Comparison of ENCODE assay signal across 8 mouse cellular contexts in the genomic region with DNA sequence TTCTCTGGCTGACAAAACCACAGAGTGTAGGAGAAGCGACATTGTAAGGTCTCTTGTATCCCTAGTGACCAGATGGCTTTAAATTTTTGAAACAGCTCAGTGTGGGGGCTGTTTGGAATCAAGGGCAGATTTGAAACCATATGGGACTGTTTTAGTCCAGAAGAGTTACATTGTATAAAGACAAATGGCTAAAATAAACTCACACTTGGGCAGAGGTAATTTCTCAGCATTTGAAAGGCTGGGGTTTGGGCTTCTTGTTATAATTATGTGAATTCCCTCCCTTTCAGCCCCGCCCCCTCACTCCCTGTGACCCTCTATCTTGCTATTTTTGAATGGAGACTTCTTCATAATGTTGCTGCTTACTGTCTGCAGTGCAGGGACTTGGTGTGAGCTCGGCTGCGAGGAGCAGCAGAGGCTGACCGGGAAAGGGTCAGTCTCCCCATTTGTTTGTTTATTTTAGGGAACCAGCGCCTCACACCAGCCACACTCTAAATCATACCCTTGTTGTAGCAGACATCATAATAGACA.
DNase-seq lines count a peak whose midpoint lies in the region; TF ChIP-seq lines count a peak whose summit lies in the region.

No protein-coding gene starts in this region.

- H3K4me3 ChIP-seq in myocyte, result no peak overlapping the region

- no peak for TF ChIP-seq POLR2A in myocyte (IDR thresholded peaks at IDR 0.05; ENCODE audit: insufficient read length, low read depth)

- DNase-seq in left cerebral cortex, adult 18-20 months (ENCODE audit: low spot score in 2 of 2), result peak; percentile 2 to 17
- DNase-seq in left cerebral cortex, adult 11 months (ENCODE audit: low spot score), result no peak
- DNase-seq in embryo, embryonic 11.5 days (ENCODE audit: low read depth, low spot score), result peak; percentile 24
- peak; percentile 30 for DNase-seq in hindlimb bud, embryonic 11.5 days (ENCODE audit: extremely low spot score, low read depth, low spot score)
- no peak for DNase-seq in spleen, postnatal 14 days (ENCODE audit: low spot score in 2 of 2)
- DNase-seq in thymus, postnatal 25 days, result no peak
- DNase-seq in adrenal gland, postnatal 36 days, result no peak

- H3ac ChIP-seq in myocyte (ENCODE audit: control insufficient read depth, insufficient read length), result no peak overlapping the region

- H3K79me2 ChIP-seq in myocyte (ENCODE audit: control insufficient read depth, insufficient read depth), result no peaks in the 10 kb centered on the region

- peak overlapping the region; percentile 42 for H3K4me2 ChIP-seq in myocyte (ENCODE audit: low read depth)

- no peaks in the 10 kb centered on the region for H3K36me3 ChIP-seq in myocyte (ENCODE audit: control insufficient read depth, insufficient read depth)

- H3K27me3 ChIP-seq in myocyte (ENCODE audit: control insufficient read depth, insufficient read depth, insufficient read length), result no peaks in the 10 kb centered on the region

TF ChIP-seq in myocyte, 11 proteins besides CTCF, POLR2A, EP300 and RAD21:
- TF ChIP-seq MYOD1 (IDR thresholded peaks at IDR 0.05; ENCODE audit: control insufficient read depth in 1 of 3, insufficient read length in 2 of 3, low read depth in 2 of 3) (no peak), MAX (IDR thresholded peaks at IDR 0.05; ENCODE audit: low read depth) (no peak), CEBPB (IDR thresholded peaks at IDR 0.05; ENCODE audit: insufficient read depth, poor library complexity, severe bottlenecking) (no peak), SRF (IDR thresholded peaks at IDR 0.05; ENCODE audit: control insufficient read depth, insufficient read length, low read depth) (no peak), E2F4 (IDR thresholded peaks at IDR 0.05; ENCODE audit: insufficient read depth) (no peak), TCF3 (IDR thresholded peaks at IDR 0.05; ENCODE audit: insufficient read length, low read depth) (no peak), REST (IDR thresholded peaks at IDR 0.05; ENCODE audit: insufficient read depth, insufficient read length) (no peak), MYOG (IDR thresholded peaks at IDR 0.05; ENCODE audit: control insufficient read depth in 1 of 3, insufficient read depth in 1 of 3, insufficient read length in 2 of 3, low read depth in 2 of 3) (no peak), POLR2AphosphoS2 (IDR thresholded peaks at IDR 0.05; ENCODE audit: insufficient read length, low read depth) (no peak), USF1 (IDR thresholded peaks at IDR 0.05; ENCODE audit: low read depth) (no peak), TCF12 (IDR thresholded peaks at IDR 0.05; ENCODE audit: insufficient read depth, poor library complexity, severe bottlenecking) (no peak)

Comparison
In these comparisons a context has a peak if more than half of its experiments do, and no peak if none do; other contexts are left out.
1. DNase-seq: peak in left cerebral cortex, adult 18-20 months (2 of 2), embryo, embryonic 11.5 days (single experiment) and hindlimb bud, embryonic 11.5 days (single experiment); none in left cerebral cortex, adult 11 months (single experiment), spleen, postnatal 14 days (0 of 2), thymus, postnatal 25 days (single experiment) and adrenal gland, postnatal 36 days (0 of 2).